Mouse (Mus musculus) gastrocnemius, adult 8-10 months (tissue): ENCODE results near the gene Neurod2. TPM values are rescaled to one million over a fixed set of nuclear protein-coding genes. Genes with fewer than 3 reads are reported as not detected.

Experiments
- DNase-seq, 2 experiments: peaks; one replicate each; pipeline ENCODE4 v3.0.0; 2022; ENCODE audit warnings: low spot score in 2 of 2
- total RNA-seq, 4 experiments: library from RNA; stranded (reverse); gene quantifications; 2 replicates each; pipeline ENCODE4 v1.2.4; 2022

The Neurod2 gene
- total RNA-seq, result not detected

DNA sequence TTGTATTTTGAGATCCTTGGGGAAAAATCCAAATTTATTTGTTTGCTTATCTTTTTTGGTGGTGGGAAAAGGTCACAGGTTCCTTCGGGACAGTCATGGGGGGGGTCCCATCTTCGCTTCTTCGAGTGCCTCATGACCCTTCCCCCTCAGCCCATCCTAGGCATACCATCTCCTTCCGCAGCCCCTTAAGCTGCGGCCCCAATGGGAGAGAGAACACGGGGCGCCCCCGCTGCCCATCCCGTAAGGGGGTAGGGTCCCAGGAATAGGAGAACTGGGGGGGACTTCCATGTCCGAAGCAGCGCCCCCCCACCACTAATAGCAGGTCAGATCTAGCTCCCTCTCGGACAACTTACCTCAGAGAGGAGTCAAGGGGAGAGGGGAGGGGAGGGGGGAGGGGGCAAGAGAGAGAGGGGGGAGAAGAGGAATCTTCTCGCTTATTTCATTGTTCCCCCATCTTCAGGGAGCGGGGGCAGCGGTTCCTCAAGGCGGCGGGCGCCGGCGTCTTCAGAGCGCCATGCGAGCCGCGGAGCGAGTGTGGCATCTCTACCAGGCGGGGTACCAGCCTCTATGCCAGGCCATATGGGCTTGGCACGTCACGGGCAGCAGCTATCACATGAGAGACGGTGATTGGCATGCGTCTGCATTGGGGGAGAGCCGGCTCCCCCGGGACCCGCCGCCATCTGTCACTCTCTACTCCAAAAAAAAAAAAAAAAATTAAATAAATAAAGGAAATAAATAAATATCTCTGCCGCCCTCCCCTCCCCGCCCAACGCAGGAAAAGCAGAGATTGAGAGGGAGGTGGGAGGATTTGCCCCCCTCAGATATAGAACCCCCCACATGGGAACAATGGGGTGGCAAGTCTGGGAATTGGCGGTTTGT, at the start of gene Neurod2:
Gene Neurod2 (minus strand): TSS at position 568 of the 879 bp plus-strand sequence.
- DNase-seq, result no peak

DNA sequence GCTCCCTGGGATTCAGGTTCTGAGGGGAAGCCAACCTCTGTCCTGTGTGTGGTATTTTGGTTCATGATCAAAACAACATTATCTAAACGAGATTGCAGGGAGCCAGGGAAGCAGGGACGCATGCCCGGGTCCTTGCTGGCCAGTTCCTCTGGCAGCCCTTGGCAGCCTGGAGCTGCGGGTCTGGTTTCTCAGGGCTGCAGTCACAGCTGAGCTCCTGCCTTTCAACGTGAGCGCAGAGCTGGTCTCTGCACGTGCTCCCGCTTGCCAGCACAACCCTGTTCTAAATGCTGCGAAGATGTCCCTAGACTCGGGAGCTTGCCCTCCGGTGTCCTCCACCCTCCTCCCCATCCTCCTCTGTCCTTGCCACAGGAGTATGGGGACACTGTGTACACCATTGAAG, 48.3 kb upstream of the Neurod2 start:
- peak in 1 of 2 experiments; percentile 84 for DNase-seq

DNA sequence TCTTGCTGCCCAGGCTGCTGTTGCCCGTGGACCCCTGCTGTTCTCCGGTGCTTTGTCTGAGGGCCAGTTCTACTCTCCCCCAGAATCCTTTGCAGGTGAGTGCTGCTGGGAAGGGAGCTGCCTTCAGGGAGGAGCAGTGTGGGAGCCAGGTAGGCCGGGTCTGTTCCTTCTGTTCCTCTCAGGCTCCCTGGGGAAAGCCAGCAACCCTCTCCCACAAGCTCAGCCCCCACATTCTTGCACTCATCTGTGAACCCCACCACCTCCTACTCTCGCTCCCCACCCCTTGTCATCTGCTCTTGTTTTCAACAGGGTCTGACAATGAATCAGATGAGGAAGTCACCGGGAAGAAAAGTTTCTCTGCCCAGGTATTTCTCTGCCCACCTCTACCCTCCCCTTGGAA, 47.3 kb upstream of the Neurod2 start:
- DNase-seq, result no peak

DNA sequence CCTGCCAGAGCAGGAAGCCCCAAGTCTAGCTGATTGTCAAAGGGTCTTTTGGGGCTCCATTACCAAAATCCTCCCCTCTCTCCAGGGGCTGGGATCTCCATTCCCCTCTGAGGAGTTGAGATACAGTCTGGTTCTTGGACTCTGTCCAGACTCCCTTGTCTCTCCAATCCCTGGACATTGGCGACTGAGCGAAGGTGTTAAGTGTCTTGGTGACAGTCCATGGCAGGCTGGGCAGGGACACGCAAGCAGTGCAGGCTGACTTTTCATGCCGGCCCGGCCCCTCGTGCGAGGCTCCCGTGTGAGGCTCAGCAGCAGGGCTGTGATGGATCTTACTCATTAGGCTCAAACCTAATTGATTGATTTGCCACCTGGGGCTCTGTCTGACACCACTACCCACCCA, 44.8 kb upstream of the Neurod2 start:
- no peak for DNase-seq

DNA sequence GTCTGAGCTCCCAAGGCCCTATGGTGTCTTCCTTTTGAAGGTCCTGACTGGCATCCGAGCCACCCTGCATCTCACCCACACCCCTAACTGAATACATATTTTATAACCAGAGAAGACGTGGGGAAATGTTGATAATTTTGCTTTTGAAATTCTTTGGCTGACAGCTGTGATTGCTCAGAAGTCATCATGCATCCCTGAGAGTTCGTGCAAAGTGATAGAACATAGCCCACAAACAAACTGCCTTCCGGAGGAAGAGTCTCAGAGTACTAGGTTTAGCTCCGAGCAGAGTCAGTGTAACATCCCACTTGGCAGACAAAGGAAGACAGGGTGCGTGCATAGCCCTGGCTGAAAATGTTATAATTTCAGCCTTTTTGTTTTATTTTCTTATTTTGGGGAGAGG, 43.8 kb upstream of the Neurod2 start:
- DNase-seq, result no peak

DNA sequence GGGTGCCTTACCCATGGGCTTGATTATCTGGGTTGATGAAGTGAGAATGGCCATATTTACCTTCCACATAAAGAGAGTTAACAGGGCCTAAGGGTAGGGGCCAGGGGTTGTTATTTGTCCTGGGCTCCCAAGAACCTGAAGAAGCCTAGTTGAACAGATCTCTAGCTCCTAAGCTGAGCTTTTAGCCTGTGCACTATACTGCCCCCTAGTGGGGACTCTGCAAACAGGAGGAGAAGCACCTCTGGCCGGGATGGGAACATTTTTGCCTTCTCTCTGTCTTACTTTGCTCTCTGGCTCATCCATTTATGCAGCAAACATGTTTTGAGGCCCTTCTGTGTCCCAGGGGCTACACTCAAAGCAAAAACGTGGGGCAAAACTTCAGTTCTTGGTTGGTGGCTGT, 43.0 kb upstream of the Neurod2 start:
- DNase-seq, result no peak

DNA sequence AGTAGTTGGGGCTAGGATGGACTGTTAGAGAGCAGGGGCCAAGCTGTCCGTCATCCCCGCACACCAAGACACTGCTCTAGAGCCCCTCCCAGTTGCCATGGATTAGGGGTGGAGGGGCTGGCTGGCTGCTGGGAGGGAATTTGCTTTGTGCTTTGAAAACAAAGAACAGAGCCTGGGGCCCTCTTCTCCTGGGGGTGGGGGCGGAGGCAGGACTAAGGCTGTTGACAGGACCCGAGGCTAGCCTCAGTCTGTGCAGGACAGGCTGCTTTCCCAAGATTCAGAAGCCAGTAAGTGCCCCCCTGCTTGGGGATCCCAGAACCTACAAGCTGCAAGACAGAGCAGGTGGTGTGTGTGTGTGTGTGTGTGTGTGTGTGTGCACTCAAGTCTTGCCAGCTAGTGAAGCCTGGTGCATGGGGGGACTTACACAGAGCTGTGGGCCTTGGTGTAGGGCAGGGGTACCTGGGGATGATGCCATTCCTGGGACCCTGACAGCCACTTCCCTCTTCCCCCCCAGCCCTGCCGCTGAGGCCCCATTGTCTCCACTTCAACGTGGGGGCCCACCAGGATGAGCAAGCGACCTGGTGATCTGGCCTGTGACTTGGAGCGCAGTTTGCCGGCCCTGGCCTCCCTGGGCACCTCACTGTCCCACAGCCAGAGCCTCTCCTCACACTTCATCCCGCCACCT, 42.2 kb upstream of the Neurod2 start:
- no peak for DNase-seq

DNA sequence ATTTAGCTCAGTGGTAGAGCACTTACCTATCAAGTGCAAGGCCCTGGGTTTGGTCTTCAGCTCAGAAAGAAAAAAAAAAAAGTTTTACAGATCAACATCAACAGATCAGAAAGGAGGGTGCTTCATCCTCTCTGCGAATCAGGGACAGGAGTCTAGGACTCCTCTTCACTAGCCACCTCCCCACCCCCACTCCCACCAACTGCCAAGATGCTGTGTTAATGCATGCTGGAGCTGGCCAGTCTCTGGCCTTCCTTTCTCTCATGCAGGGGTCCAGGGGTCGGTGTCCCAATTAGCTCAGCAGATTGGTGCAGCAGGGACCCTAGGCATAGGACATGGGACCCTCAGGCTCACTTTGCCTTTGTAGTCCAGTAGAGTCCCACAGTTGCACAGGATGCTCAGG, 41.1 kb upstream of the Neurod2 start:
- no peak for DNase-seq

DNA sequence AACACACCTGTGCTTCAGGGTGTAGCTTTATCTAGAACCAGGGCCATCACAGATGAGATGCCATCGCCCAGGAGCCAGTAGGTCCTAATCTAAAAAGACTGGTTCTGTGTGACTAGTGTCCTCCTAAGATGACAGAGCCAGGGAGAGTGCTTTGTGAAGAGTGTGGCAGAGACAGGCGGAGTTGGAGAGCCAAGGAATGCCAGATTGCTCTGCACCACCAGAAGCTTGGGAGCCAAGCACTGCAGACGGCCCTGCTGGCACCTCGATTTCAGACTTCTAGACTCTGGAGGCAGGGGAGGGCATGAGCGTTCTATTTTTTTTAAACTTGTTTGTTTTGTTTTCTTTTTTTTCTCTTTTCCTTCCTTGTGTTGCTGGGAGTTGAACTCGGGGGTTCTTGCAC, 39.9 kb upstream of the Neurod2 start:
- no peak for DNase-seq

DNA sequence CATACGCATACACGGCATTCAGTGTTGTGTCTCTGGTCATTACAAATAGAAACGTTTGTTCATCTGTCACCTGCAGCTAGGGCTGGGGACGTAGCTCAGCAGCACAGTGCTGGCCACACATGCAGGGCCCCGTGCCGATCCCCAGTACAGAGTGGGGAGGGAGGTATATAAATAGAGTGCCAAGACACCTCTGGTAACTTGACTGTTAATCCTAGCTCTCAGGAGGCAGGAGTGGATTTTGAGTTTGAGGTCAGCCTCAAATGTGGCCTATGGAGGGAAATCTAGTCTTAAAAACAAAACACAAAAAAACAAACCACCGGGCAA, 38.4 kb upstream of the Neurod2 start:
- DNase-seq, result no peak

DNA sequence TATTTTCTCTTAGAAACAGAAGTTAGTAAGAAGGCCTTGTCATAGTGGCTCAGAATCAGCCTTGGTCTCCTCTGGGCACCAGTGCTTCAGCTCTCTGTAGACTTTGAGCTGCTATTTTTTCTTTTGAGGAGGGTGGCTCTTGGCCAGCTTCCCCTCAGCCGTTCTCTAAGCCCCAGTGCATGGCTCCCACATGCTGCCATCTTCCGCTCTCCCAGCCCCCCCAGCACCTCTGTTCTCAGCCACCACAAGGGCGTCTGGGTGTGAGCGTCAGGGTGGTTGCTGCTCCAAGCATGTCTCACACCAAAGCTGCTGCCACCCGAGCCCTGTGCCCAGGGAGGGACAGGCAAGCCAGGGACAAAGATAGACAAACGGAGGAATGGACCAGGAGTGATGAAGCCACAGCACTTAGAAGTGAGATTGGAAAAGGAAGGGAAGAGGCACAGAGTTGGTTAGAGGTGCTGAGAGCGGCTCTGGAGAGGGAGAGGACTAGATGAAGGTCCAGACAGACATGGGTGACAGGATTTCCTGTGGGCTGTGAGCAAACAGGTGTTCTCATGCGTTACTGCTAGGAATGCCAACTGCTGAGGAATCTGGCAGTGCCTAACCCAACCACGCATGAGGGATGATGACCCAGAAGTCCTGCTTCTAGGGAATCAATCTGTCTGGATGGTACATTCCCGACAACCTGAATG, 37.9 kb upstream of the Neurod2 start:
- DNase-seq, result no peak

DNA sequence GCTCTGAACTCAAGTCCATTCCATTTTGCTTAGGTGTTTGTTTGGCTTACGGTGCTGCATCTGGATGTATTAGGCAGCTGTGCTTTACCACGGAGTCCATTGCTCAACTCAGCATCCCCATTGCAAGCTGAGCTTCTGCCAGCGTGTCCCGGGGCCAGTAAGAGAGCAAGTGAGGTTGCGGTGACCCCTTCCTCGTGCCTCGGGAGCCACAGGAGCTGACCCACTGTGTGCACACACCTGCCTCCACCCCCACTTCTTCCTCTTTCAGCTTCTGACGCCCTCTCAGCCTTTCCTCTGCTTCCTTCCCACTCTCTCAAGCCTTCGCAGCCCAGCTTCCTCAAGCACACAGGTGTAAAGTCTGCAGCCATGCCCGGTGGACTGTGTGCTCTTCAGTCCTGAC, 36.8 kb upstream of the Neurod2 start:
- no peak for DNase-seq

DNA sequence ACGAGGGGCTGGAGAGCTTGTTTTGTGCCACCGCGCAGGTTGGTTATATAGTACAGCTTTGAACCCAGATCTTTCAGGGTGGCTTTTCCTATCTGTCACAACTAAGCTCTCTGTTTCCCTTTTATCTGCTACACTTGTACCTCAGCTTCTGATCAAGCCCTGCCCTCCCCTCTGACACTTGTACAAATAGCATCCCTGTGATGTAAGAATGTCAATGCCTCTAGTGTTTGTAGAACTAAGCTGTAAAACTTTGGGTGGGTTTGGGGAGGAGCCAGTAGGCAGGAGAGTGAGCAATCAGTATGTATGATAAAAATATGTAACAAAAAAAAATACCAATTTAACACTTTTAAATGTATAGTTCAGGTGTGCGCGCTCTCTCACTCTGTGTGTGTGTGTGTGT, 35.0 kb upstream of the Neurod2 start:
- DNase-seq, result no peak

DNA sequence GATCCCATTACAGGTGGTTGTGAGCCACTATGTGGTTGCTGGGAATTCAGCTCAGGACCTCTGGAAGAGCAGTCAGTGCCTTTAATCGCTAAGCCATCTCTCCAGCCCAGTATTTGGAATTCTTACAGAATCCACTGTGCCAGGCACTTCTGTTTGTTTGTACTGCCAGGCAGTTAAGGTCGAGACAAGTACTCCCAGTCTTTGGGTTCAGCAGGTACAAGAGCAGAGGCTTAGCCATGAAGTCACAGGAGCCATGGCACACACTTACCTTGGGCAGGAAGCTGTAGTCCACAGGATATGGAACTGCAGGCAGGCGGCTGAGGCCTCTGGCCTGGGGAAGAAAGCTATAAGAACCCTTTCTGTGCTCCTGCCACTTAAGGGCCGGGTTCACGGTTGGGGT, 34.4 kb upstream of the Neurod2 start:
- DNase-seq, result no peak

DNA sequence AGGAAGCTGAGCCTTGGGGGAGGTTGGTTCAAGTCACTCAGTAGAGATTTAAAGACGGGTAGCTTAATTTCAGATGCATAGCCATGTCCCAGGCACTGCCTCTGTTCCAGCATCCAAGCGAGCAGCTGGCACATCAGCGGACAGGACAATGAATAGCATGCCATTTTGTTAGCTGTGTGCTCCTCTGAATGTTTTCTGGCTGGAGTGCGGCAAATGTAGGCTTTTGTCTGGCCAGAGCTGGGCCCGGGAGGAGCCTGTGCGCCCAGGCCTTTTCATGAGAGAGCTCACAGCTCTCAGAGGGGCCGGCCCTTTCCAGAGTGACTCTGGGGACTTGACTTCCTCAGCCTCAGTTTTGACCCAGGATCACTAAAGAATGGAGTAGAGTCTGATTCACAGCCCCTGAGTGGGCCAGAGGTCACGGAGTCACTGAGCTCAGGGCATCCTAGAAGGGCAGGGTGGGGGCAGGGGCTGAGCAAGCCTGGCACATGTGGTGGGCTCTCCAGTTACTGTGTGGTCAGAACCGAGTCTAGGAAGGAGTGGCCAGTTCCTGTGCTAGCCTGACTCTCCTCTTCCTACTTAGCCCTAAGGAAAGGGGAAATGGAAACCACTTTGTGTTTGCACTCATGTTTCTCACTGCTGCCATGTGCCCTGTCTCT, 31.5 kb upstream of the Neurod2 start:
- no peak for DNase-seq

DNA sequence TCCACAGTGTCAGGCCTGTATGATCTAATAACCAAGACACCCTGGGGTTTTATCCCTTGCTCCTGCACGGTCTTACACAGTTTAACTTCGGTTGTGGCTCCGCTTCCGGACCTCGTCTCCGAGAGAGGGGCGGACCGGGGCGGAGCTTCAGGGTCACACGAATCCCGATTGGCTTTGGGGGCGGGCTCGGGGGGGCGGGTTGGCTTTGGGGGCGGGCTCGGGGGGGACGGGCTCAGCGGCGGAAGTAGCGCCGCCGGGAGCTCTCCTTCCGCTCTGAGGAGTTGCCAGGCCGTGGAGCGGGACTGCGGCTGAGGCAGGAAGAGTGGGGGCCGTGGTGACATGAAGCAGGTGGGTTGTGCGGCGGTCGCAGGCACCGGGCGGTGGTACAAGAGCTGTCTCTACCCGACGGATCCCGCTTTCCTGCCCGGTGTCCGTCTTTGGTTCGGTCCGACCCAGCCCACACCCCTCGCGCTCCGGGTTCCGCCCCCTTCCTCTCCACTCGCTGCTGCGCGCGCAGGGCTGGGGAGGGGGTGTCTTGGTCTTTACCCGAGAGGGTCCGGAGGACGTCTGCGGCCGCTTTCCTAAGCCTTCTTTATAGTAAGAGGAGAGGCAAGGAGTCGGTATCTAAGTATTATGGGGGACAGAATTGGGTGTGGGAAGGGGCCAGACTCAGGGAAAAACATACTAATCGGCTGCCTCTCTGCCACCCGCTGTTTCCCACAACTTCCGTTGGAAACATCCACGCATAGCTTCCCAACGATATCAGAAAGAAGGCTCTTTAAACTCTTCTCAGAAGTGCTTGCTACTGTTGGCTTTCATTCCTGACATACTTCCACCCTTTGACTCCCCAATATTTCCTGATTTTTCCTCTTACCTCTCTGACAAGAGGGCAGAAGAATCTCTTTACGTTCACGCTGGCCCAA, 29.0 kb upstream of the Neurod2 start, which contains the start of gene Stard3:
Gene Stard3 (plus strand): TSS at position 208 of the 923 bp plus-strand sequence.
- peak; percentile 81 to 84 for DNase-seq

DNA sequence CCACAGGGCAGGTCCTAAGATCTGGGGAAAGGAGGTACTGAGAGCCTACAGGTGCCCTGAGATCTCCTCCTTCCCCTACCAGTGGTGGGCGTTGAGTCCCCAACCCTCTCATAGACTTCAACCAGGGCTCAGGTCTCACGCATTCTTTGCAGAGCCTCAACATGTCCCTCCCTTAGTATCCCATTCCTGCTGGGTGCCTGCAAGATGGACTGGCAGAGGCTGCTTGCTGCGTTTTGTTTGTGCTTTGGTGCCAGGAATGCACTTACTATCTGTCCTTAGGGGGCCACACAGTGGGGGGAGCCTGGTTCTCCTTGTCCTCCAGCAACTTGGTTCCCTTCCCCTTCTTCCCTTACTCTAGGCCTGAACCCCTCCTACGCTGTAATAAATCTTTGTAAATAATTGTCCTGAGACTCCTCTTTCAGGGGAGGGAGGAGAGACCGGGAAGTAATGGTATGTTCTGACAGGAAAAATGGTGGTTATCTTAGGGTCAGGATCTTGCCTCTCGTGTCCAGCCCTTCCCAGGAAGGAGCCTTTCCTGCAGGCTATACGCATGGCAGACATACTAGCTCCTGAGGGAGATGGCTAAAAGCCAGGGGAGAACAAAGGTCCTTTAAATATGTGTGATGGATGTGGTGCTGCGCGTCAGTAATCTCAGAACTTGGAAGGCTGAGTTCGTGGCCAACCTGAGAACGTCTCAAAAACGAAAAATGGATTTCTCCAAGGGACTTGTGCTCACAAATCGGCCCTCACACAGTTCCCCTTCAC, 28.1 kb upstream of the Neurod2 start:
- no peak for DNase-seq

DNA sequence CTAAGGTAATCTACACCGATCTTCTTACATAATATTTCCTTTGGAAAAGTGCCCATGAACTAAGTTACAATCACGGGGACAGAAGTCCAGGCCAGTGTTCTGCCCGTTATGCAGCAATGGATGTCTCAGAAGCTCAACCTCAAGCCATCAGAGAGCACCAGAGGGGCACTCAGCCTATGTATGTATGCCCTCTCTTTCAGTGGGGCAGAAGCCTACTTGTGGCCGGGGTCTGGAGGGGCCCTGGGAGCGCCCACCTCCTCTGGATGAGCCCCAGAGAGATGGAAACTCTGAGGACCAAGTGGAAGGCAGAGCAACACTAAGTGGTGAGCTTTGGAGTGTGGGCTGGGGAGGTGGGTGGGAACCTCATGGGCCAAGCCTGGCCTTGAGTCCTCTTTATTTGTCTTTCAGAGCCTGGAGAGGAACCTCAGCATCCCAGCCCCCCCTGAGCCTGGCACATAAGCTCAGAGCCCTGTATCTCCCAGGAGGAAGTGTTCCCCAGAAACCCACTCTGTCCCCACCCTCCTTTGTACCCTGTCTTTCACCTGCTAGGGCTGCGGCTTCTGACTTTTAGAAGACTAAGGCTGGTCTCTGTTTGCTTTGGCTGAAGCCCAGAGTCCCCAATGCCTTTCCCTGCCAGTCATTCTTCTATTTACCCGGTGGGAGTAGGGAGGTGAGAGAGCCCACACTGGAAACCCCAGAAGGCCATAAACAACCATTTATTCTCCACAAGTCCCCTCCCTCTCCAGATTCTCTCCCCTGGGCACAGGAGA, 27.4 kb upstream of the Neurod2 start:
- DNase-seq, result no peak

DNA sequence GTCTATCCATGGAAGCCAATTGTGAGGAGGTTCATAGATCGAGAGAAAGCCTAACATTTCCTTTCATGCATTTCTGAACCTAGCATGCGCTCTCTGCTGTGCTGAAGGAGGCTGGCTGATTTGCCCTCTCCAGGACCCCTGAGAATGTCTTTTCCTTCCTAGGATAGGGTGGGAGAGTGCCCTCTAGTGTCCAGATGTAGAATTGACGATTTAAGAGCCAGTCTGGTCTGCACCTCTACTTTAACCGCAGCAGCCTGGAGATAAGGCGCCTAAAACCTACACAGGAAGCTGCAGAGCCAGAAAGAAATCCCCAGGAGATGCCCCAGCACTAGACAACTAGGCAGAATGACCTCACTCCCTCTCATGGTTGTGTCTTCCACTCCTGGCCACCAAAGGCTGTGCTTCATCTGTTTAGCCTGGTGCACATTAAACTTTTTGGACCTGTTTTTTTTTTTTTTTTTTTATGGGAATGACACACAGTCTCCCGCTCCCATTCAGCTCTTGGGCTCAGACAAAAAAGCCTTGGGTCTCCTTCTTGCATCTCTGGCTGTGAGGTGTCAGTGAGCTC, 26.4 kb upstream of the Neurod2 start:
- no peak for DNase-seq
